Mouse (Mus musculus): ENCODE measurements around the gene Enpp1. TPM values are rescaled to one million over a fixed set of nuclear protein-coding genes. Genes with fewer than 3 reads are reported as not detected.
A peak's percentile ranks its signal among the peaks of the same experiment; 100 is the strongest.

Gene Enpp1
- polyA plus RNA-seq, 1 experiment from 2014 or later = 2.9 TPM

GRCm38 (mm10) chr10:24716232-24716631, 4.3 kb upstream of the Enpp1 start:
- no peak overlapping the region for H3K9ac ChIP-seq (ENCODE audit: low read length)
- no peak overlapping the region for H3K4me2 ChIP-seq (ENCODE audit: low read depth, low read length)
- no peaks in the 10 kb centered on the region for H3K27me3 ChIP-seq (ENCODE audit: control insufficient read depth, insufficient read depth, low read depth, low read length)
- H3K9me3 ChIP-seq (ENCODE audit: control insufficient read depth, low read length) = no peaks in the 10 kb centered on the region
- H3K36me3 ChIP-seq (ENCODE audit: control insufficient read depth, insufficient read depth, low read length) = no peaks in the 10 kb centered on the region
- H3K27ac ChIP-seq (ENCODE audit: low read length) = no peak overlapping the region
- peaks cover 3% of the 10 kb centered on the region for H3K4me1 ChIP-seq (replicated peaks; ENCODE audit: control insufficient read depth, insufficient read depth, low read length)
- 75% methylated on average over 5 of the region's 5 CpGs for WGBS
- no peak for ATAC-seq (ENCODE audit: low read depth)
- no peak overlapping the region for H3K4me3 ChIP-seq (ENCODE audit: low read length)

GRCm38 (mm10) chr10:24712901-24713300, 942 bp upstream of the Enpp1 start:
- H3K9me3 ChIP-seq (ENCODE audit: control insufficient read depth, low read length) = no peaks in the 10 kb centered on the region
- no peak overlapping the region for H3K9ac ChIP-seq (ENCODE audit: low read length)
- no peaks in the 10 kb centered on the region for H3K36me3 ChIP-seq (ENCODE audit: control insufficient read depth, insufficient read depth, low read length)
- no peaks in the 10 kb centered on the region for H3K27me3 ChIP-seq (ENCODE audit: control insufficient read depth, insufficient read depth, low read depth, low read length)
- no peak overlapping the region for H3K4me2 ChIP-seq (ENCODE audit: low read depth, low read length)
- 75% methylated on average over 5 of the region's 5 CpGs for whole genome bisulfite sequencing
- no peak overlapping the region for H3K4me3 ChIP-seq (ENCODE audit: low read length)
- H3K27ac ChIP-seq (ENCODE audit: low read length) = no peak overlapping the region
- H3K4me1 ChIP-seq (replicated peaks; ENCODE audit: control insufficient read depth, insufficient read depth, low read length) = peaks cover 8% of the 10 kb centered on the region
- no peak for ATAC-seq (ENCODE audit: low read depth)

- Histone ChIP-seq H3K4me1 (replicated peaks; ENCODE audit: control insufficient read depth, insufficient read depth, low read length) (peaks cover 8% of the 10 kb centered on the region), H3K9ac (ENCODE audit: low read length) (peak overlapping the region; percentile 71), H3K27ac (ENCODE audit: low read length) (no peak overlapping the region), H3K27me3 (ENCODE audit: control insufficient read depth, insufficient read depth, low read depth, low read length) (no peaks in the 10 kb centered on the region), H3K4me3 (ENCODE audit: low read length) (peak overlapping the region; percentile 63), H3K9me3 (ENCODE audit: control insufficient read depth, low read length) (no peaks in the 10 kb centered on the region), H3K36me3 (ENCODE audit: control insufficient read depth, insufficient read depth, low read length) (no peaks in the 10 kb centered on the region), H3K4me2 (ENCODE audit: low read depth, low read length) (peak overlapping the region; percentile 99)
- 6% methylated on average over 15 of the region's 15 CpGs for WGBS
- ATAC-seq (ENCODE audit: low read depth) = no peak
Observed at GRCm38 (mm10) chr10:24712367-24712761, 405 bp upstream of the Enpp1 start.

GRCm38 (mm10) chr10:24711071-24711470, 888 bp downstream of the Enpp1 start:
- 16% methylated on average over 10 of the region's 10 CpGs for whole genome bisulfite sequencing
- Histone ChIP-seq H3K4me1 (replicated peaks; ENCODE audit: control insufficient read depth, insufficient read depth, low read length) (peaks cover 8% of the 10 kb centered on the region), H3K9ac (ENCODE audit: low read length) (peak overlapping the region; percentile 71), H3K27me3 (ENCODE audit: control insufficient read depth, insufficient read depth, low read depth, low read length) (no peaks in the 10 kb centered on the region), H3K4me2 (ENCODE audit: low read depth, low read length) (peak overlapping the region; percentile 99), H3K4me3 (ENCODE audit: low read length) (peak overlapping the region; percentile 63), H3K9me3 (ENCODE audit: control insufficient read depth, low read length) (no peaks in the 10 kb centered on the region), H3K27ac (ENCODE audit: low read length) (no peak overlapping the region), H3K36me3 (ENCODE audit: control insufficient read depth, insufficient read depth, low read length) (no peaks in the 10 kb centered on the region)
- no peak for ATAC-seq (ENCODE audit: low read depth)

- ATAC-seq (ENCODE audit: low read depth) = no peak
- Histone ChIP-seq H3K27ac (ENCODE audit: low read length) (no peak overlapping the region), H3K4me2 (ENCODE audit: low read depth, low read length) (no peak overlapping the region), H3K27me3 (ENCODE audit: control insufficient read depth, insufficient read depth, low read depth, low read length) (no peaks in the 10 kb centered on the region), H3K36me3 (ENCODE audit: control insufficient read depth, insufficient read depth, low read length) (no peaks in the 10 kb centered on the region), H3K9ac (ENCODE audit: low read length) (no peak overlapping the region), H3K4me1 (replicated peaks; ENCODE audit: control insufficient read depth, insufficient read depth, low read length) (peaks cover 8% of the 10 kb centered on the region), H3K4me3 (ENCODE audit: low read length) (no peak overlapping the region), H3K9me3 (ENCODE audit: control insufficient read depth, low read length) (no peaks in the 10 kb centered on the region)
- WGBS = 89% methylated on average over 6 of the region's 6 CpGs
Observed at GRCm38 (mm10) chr10:24710361-24710760, 1.6 kb downstream of the Enpp1 start.

GRCm38 (mm10) chr10:24707745-24708144, 4.2 kb downstream of the Enpp1 start:
- 78% methylated on average over 6 of the region's 6 CpGs for WGBS
- ATAC-seq (ENCODE audit: low read depth) = no peak
- no peak overlapping the region for H3K4me2 ChIP-seq (ENCODE audit: low read depth, low read length)
- H3K9ac ChIP-seq (ENCODE audit: low read length) = no peak overlapping the region
- H3K4me1 ChIP-seq (replicated peaks; ENCODE audit: control insufficient read depth, insufficient read depth, low read length) = peaks cover 8% of the 10 kb centered on the region
- H3K9me3 ChIP-seq (ENCODE audit: control insufficient read depth, low read length) = no peaks in the 10 kb centered on the region
- H3K36me3 ChIP-seq (ENCODE audit: control insufficient read depth, insufficient read depth, low read length) = no peaks in the 10 kb centered on the region
- H3K4me3 ChIP-seq (ENCODE audit: low read length) = no peak overlapping the region
- H3K27ac ChIP-seq (ENCODE audit: low read length) = no peak overlapping the region
- H3K27me3 ChIP-seq (ENCODE audit: control insufficient read depth, insufficient read depth, low read depth, low read length) = no peaks in the 10 kb centered on the region

GRCm38 (mm10) chr10:24706431-24707140, 5.4 kb downstream of the Enpp1 start:
- Histone ChIP-seq H3K27ac (ENCODE audit: low read length) (no peak overlapping the region), H3K4me3 (ENCODE audit: low read length) (no peak overlapping the region), H3K4me2 (ENCODE audit: low read depth, low read length) (no peak overlapping the region), H3K9ac (ENCODE audit: low read length) (no peak overlapping the region), H3K9me3 (ENCODE audit: control insufficient read depth, low read length) (no peaks in the 10 kb centered on the region), H3K27me3 (ENCODE audit: control insufficient read depth, insufficient read depth, low read depth, low read length) (no peaks in the 10 kb centered on the region), H3K36me3 (ENCODE audit: control insufficient read depth, insufficient read depth, low read length) (no peaks in the 10 kb centered on the region), H3K4me1 (replicated peaks; ENCODE audit: control insufficient read depth, insufficient read depth, low read length) (peaks cover 8% of the 10 kb centered on the region)
- no peak for ATAC-seq (ENCODE audit: low read depth)
- WGBS = 64% methylated on average over 2 of the region's 2 CpGs

- Histone ChIP-seq H3K4me2 (ENCODE audit: low read depth, low read length) (no peak overlapping the region), H3K4me1 (replicated peaks; ENCODE audit: control insufficient read depth, insufficient read depth, low read length) (no peaks in the 10 kb centered on the region), H3K4me3 (ENCODE audit: low read length) (no peak overlapping the region), H3K27ac (ENCODE audit: low read length) (no peak overlapping the region), H3K27me3 (ENCODE audit: control insufficient read depth, insufficient read depth, low read depth, low read length) (no peaks in the 10 kb centered on the region), H3K9me3 (ENCODE audit: control insufficient read depth, low read length) (no peaks in the 10 kb centered on the region), H3K9ac (ENCODE audit: low read length) (no peak overlapping the region), H3K36me3 (ENCODE audit: control insufficient read depth, insufficient read depth, low read length) (no peaks in the 10 kb centered on the region)
- no peak for ATAC-seq (ENCODE audit: low read depth)
- WGBS = 71% methylated on average over 2 of the region's 2 CpGs
Observed at GRCm38 (mm10) chr10:24702698-24703097, 9.3 kb downstream of the Enpp1 start.

- H3K4me3 ChIP-seq (ENCODE audit: low read length) = no peak overlapping the region
- no peaks in the 10 kb centered on the region for H3K27me3 ChIP-seq (ENCODE audit: control insufficient read depth, insufficient read depth, low read depth, low read length)
- no peak overlapping the region for H3K4me2 ChIP-seq (ENCODE audit: low read depth, low read length)
- H3K27ac ChIP-seq (ENCODE audit: low read length) = no peak overlapping the region
- ATAC-seq (ENCODE audit: low read depth) = no peak
- no peak overlapping the region for H3K9ac ChIP-seq (ENCODE audit: low read length)
- no peaks in the 10 kb centered on the region for H3K4me1 ChIP-seq (replicated peaks; ENCODE audit: control insufficient read depth, insufficient read depth, low read length)
- no peaks in the 10 kb centered on the region for H3K9me3 ChIP-seq (ENCODE audit: control insufficient read depth, low read length)
- H3K36me3 ChIP-seq (ENCODE audit: control insufficient read depth, insufficient read depth, low read length) = no peaks in the 10 kb centered on the region
- whole genome bisulfite sequencing = 51% methylated on average over 6 of the region's 6 CpGs
Observed at GRCm38 (mm10) chr10:24698131-24698775, 13.7 kb downstream of the Enpp1 start.
